Mouse (Mus musculus): Measurements from ENCODE around the gene Rnf166. TPM values are rescaled to one million over a fixed set of nuclear protein-coding genes. Genes with fewer than 3 reads are reported as not detected.

The Rnf166 gene
- polyA plus RNA-seq, 1 experiment from 2014 or later: 33.7 TPM

- WGBS: 83% methylated on average over 6 of the region's 6 CpGs
- Histone ChIP-seq H3K4me1 (replicated peaks) (peaks cover 45% of the 10 kb centered on the region), H3K4me3 (no peak overlapping the region)
Measured at GRCm38 (mm10) chr8:122454409-122454808, 21.5 kb downstream of the Rnf166 start.

GRCm38 (mm10) chr8:122452154-122452553 lies 23.7 kb downstream of the Rnf166 start:
- Histone ChIP-seq H3K4me2 (peak overlapping the region; percentile 12), H3K27me3 (replicated peaks) (peaks cover 5% of the 10 kb centered on the region), H3K36me3 (no peaks in the 10 kb centered on the region), H3K9me3 (replicated peaks) (no peaks in the 10 kb centered on the region), H3K27ac (ENCODE audit: poor library complexity, severe bottlenecking) (peak overlapping the region; percentile 98), H3K4me3 (no peak overlapping the region), H3K4me1 (replicated peaks) (peaks cover 38% of the 10 kb centered on the region), H3K9ac (no peak overlapping the region)
- WGBS: 63% methylated on average over 10 of the region's 10 CpGs
- no peak for ATAC-seq (ENCODE audit: insufficient number of reproducible peaks, low FRiP score)

More at GRCm38 (mm10) chr8:122454409-122454808, 21.5 kb downstream of the Rnf166 start:
- H3K36me3 ChIP-seq: no peaks in the 10 kb centered on the region
- no peak overlapping the region for H3K9ac ChIP-seq
- H3K27me3 ChIP-seq (replicated peaks): peaks cover 16% of the 10 kb centered on the region
- no peaks in the 10 kb centered on the region for H3K9me3 ChIP-seq (replicated peaks)
- H3K4me2 ChIP-seq: no peak overlapping the region
- H3K27ac ChIP-seq (ENCODE audit: poor library complexity, severe bottlenecking): no peak overlapping the region
- ATAC-seq (ENCODE audit: insufficient number of reproducible peaks, low FRiP score): no peak

DNA sequence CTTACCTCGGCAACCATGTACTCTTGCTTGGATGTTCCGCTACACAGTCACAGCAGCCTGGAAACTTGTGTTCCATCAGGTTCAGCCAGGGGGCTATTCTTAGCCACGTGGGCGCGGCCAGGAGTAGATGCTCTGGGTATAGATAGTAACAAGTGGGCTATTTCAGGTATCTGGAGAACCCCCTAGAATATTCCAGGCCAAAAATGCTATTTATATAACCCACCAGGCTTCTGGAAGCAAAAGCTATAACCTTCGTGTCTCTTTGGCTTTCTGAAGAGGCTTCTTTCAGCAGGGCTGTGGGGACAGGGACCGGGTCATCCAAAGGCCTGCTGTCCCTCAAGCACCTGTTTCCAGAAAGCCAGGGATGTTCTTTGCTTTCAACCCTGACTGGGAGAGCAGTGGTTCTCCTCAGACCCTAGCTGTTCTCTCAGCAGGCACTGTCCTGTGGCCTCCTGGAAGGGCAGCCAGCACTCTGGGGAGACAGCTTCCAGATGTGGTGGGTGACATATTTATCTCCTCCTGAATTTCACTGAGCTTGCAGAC lies 24.6 kb downstream of the Rnf166 start:
- H3K9ac ChIP-seq: 0 out of 2 replicates have a peak overlapping the region, but pooled peaks have one; percentile 37
- H3K27me3 ChIP-seq (replicated peaks): peaks cover 4% of the 10 kb centered on the region; the same call in 1 of the 2 replicates
- peak overlapping the region; percentile 46 for H3K4me2 ChIP-seq
- no peak overlapping the region for H3K4me3 ChIP-seq
- 32% methylated on average over 7 of the region's 7 CpGs for WGBS
- H3K4me1 ChIP-seq (replicated peaks): peaks cover 37% of the 10 kb centered on the region
- no peaks in the 10 kb centered on the region for H3K36me3 ChIP-seq
- H3K9me3 ChIP-seq (replicated peaks): no peaks in the 10 kb centered on the region
- H3K27ac ChIP-seq (ENCODE audit: poor library complexity, severe bottlenecking): peak overlapping the region; percentile 98
- ATAC-seq (ENCODE audit: insufficient number of reproducible peaks, low FRiP score): peak; percentile 71

- 57% methylated on average over 3 of the region's 3 CpGs for WGBS
- Histone ChIP-seq H3K27ac (ENCODE audit: poor library complexity, severe bottlenecking) (peak overlapping the region; percentile 93), H3K4me2 (peak overlapping the region; percentile 96), H3K36me3 (no peaks in the 10 kb centered on the region), H3K4me3 (no peak overlapping the region), H3K9ac (0 out of 2 replicates have a peak overlapping the region, but pooled peaks have one; percentile 38), H3K27me3 (replicated peaks) (no peaks in the 10 kb centered on the region), H3K9me3 (replicated peaks) (no peaks in the 10 kb centered on the region), H3K4me1 (replicated peaks) (peaks cover 31% of the 10 kb centered on the region)
- ATAC-seq (ENCODE audit: insufficient number of reproducible peaks, low FRiP score): no peak
Measured at GRCm38 (mm10) chr8:122445203-122445602, 30.7 kb downstream of the Rnf166 start.

DNA sequence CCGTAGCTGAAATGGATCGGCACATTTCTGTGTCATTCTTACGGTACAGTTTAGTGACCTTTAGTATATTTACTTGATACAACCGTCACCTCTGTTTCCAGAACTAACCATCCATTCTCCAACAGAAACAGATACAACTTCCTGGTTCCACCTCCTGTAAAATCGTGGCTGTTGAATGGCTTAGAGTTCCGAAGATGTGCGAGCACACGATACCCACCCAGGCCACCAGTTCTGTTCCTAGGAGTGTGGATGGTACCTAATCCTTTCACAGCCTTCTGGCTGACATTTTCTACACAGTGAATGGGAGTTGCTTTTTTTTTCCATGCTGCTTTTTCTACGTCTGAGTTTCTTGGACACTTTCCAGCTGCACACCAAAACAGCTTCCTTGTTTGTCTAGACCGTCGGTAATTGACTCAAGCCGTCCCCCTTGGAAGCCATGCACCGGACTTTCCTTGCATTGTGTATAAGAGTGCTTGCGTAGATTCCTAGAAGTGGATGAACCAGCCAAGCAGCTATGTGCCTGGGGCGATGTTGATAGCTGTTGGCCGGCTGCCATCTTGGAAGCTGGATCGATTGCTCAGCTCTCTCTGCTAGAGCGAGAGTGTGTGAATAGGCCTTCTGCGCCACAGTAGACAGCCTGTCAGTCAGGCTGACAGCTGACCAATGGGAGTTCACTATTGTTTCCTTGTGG lies 31.7 kb downstream of the Rnf166 start:
- ATAC-seq (ENCODE audit: insufficient number of reproducible peaks, low FRiP score): peak; percentile 30
- Histone ChIP-seq H3K4me3 (peak overlapping the region; percentile 72), H3K27ac (ENCODE audit: poor library complexity, severe bottlenecking) (peak overlapping the region; percentile 93), H3K9ac (peak overlapping the region; percentile 76), H3K27me3 (replicated peaks) (no peaks in the 10 kb centered on the region), H3K36me3 (peaks cover 8% of the 10 kb centered on the region), H3K4me1 (replicated peaks) (peaks cover 27% of the 10 kb centered on the region), H3K9me3 (replicated peaks) (no peaks in the 10 kb centered on the region), H3K4me2 (peak overlapping the region; percentile 96)
- WGBS: 11% methylated on average over 19 of the region's 19 CpGs

DNA sequence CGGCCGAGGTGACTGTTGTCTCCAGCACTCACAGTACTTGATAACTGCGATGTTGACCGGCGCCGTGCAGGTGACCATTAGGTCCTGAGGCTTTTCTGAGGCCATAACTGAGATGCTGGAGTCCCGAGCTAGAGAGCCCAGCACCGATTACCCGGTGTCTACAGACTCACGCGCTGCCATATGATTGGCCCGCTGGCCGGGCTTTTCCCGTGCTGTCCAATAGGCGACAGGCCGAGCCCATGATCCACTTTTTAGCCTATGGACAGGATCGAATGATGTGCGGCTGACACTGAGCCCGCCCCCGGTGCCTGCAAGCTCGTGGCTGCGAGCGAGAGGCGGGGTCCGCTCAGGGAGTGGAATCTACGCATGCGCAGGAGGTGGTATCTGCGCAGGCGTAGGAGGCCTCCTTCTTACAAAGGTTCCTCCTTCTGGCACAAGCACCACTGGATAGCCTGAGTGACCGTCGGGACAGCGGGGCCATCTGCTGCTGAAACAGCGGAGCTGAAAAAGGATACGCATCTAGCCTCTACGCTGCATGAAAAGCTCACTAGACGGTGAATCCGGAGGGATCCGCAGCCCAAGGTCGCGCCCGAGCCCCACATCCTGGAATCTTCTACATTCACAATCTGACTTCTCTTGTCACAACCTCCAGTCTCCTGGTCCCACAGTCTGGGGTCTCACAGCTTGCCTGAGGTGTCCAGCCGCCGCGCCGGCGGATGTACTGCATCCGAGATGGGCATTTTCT lies 32.4 kb downstream of the Rnf166 start, which contains the start of gene Mvd:
Mvd (minus strand) TSS at position 161 of the 745 bp plus-strand sequence.
- peak within 1 kb of the TSS; percentile 72 for H3K4me3 ChIP-seq
- WGBS: under 1% methylated on average over 47 of the region's 47 CpGs

DNA sequence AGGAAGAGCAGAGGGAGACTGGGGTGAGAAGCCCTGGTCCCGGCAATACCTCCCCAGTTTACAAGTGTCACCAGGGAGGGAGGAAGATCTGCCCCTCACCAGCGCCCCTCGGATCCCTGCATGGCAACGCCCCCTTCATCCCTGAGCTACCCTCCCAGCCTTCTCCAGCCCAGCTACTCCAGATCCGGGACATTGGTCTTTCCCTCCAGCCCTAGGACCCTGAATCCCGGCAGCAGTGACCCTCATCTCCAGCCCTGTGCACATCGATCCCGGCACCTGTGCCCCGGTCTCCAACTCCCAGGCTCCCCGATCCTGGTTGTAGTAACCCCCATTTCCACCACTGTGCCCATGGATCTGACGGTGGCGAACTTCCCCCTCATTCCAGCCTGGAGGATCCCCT lies 33.1 kb downstream of the Rnf166 start:
- Histone ChIP-seq H3K9me3 (replicated peaks) (no peaks in the 10 kb centered on the region), H3K27ac (ENCODE audit: poor library complexity, severe bottlenecking) (peak overlapping the region; percentile 65), H3K9ac (peak overlapping the region; percentile 88), H3K4me2 (peak overlapping the region; percentile 96), H3K36me3 (peaks cover 18% of the 10 kb centered on the region), H3K4me3 (peak overlapping the region; percentile 72), H3K27me3 (replicated peaks) (no peaks in the 10 kb centered on the region), H3K4me1 (replicated peaks) (peaks cover 35% of the 10 kb centered on the region)
- ATAC-seq (ENCODE audit: insufficient number of reproducible peaks, low FRiP score): peak; percentile 0; the same call in 1 of the 2 replicates
- 1% methylated on average over 12 of the region's 12 CpGs for WGBS

More for the DNA sequence above, 32.4 kb downstream of the Rnf166 start, which contains the start of gene Mvd:
- Histone ChIP-seq H3K9me3 (replicated peaks) (no peaks in the 10 kb centered on the region), H3K4me1 (replicated peaks) (peaks cover 29% of the 10 kb centered on the region), H3K27me3 (replicated peaks) (no peaks in the 10 kb centered on the region), H3K4me2 (peak within 1 kb of the TSS; percentile 96), H3K36me3 (peaks cover 16% of the 10 kb centered on the region), H3K27ac (ENCODE audit: poor library complexity, severe bottlenecking) (peak within 1 kb of the TSS; percentile 93), H3K9ac (peak within 1 kb of the TSS; percentile 88)
- ATAC-seq (ENCODE audit: insufficient number of reproducible peaks, low FRiP score): peak; percentile 97

- H3K9ac ChIP-seq: peak overlapping the region; percentile 88
- peak overlapping the region; percentile 96 for H3K4me2 ChIP-seq
- H3K27ac ChIP-seq (ENCODE audit: poor library complexity, severe bottlenecking): peak overlapping the region; percentile 65; the same call in 1 of the 2 replicates
- no peaks in the 10 kb centered on the region for H3K9me3 ChIP-seq (replicated peaks)
- peak overlapping the region; percentile 72 for H3K4me3 ChIP-seq
- peaks cover 22% of the 10 kb centered on the region for H3K36me3 ChIP-seq
- peaks cover 39% of the 10 kb centered on the region for H3K4me1 ChIP-seq (replicated peaks)
- 31% methylated on average over 7 of the region's 7 CpGs for WGBS
- ATAC-seq (ENCODE audit: insufficient number of reproducible peaks, low FRiP score): no peak
- H3K27me3 ChIP-seq (replicated peaks): no peaks in the 10 kb centered on the region
Measured at GRCm38 (mm10) chr8:122442356-122442755, 33.5 kb downstream of the Rnf166 start.

DNA sequence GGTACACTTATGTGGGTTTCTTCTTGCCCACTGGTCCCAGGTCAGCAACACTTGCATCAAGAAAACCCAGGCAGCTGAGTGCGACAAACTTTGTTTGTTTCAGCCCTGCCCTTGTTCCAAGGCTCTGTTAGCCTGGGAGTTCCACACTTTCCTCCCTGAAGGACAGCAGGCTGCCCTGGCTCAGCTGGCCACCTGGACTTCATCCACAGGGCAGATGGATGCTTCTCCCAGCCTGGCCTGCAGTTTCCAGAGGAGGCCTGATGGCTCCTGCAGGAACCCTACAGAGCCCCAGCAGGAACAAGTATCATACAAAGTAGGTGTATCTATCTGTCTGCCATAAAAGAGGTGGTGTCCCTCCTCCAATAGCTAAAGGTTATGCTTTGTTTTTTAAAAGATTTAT lies 34.5 kb downstream of the Rnf166 start:
- no peaks in the 10 kb centered on the region for H3K27me3 ChIP-seq (replicated peaks)
- H3K4me1 ChIP-seq (replicated peaks): peaks cover 39% of the 10 kb centered on the region
- ATAC-seq (ENCODE audit: insufficient number of reproducible peaks, low FRiP score): no peak
- no peak overlapping the region for H3K4me2 ChIP-seq
- 94% methylated on average over 1 of the region's 1 CpGs for WGBS
- H3K4me3 ChIP-seq: no peak overlapping the region
- no peaks in the 10 kb centered on the region for H3K9me3 ChIP-seq (replicated peaks)
- H3K27ac ChIP-seq (ENCODE audit: poor library complexity, severe bottlenecking): no peak overlapping the region
- peaks cover 32% of the 10 kb centered on the region for H3K36me3 ChIP-seq
- H3K9ac ChIP-seq: no peak overlapping the region

GRCm38 (mm10) chr8:122439336-122439735 lies 36.5 kb downstream of the Rnf166 start:
- H3K4me2 ChIP-seq: no peak overlapping the region
- peaks cover 19% of the 10 kb centered on the region for H3K4me1 ChIP-seq (replicated peaks)
- no peak overlapping the region for H3K4me3 ChIP-seq
- no peaks in the 10 kb centered on the region for H3K27me3 ChIP-seq (replicated peaks)
- no peak overlapping the region for H3K9ac ChIP-seq
- H3K36me3 ChIP-seq: peaks cover 49% of the 10 kb centered on the region
- H3K27ac ChIP-seq (ENCODE audit: poor library complexity, severe bottlenecking): no peak overlapping the region
- H3K9me3 ChIP-seq (replicated peaks): no peaks in the 10 kb centered on the region; the same call in 1 of the 2 replicates
- ATAC-seq (ENCODE audit: insufficient number of reproducible peaks, low FRiP score): no peak
- WGBS: 90% methylated on average over 16 of the region's 16 CpGs

All from heart, embryonic 12.5 days (tissue).